Mouse (Mus musculus): ENCODE results near the gene Lrch1.

DNA sequence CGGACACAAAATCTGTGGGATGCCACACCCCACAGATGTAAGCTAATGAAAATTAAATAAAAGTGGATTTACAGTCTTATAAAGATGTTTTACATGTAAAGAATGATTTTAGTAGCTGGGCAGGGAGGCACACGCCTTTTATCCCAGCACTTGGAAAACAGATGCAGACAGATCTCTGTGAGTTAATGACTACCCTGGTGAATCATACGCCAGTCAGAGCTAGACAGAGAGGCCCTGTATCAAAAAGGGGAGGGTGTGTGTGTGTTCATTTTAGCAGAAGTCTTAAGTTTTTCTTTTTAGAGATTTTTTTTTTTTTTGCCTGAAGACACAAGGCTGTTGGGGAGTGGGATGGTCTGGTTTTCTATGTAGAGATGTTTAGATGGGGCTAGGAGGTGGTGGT, 160.0 kb downstream of the Lrch1 start:
- no peak for TF ChIP-seq CTCF (IDR thresholded peaks at IDR 0.05; ENCODE audit: low read depth)
- no peak for TF ChIP-seq EP300 (IDR thresholded peaks at IDR 0.05; ENCODE audit: low read depth)

Measured in liver, embryonic 14.5 days (tissue).